Mouse (Mus musculus): ENCODE data around the gene Mgat4a.

Gene Mgat4a

GRCm38 (mm10) chr1:37495104-37495503 lies 45.7 kb downstream of the Mgat4a start:
- DNase-seq, result no peak

- no peak for DNase-seq
Measured at GRCm38 (mm10) chr1:37491672-37492071, 49.1 kb downstream of the Mgat4a start.

GRCm38 (mm10) chr1:37490691-37491212 lies 50.1 kb downstream of the Mgat4a start:
- DNase-seq, result no peak

GRCm38 (mm10) chr1:37488531-37488930 lies 52.3 kb downstream of the Mgat4a start:
- DNase-seq, result no peak

GRCm38 (mm10) chr1:37486994-37487393 lies 53.8 kb downstream of the Mgat4a start:
- no peak for DNase-seq

GRCm38 (mm10) chr1:37486439-37486838 lies 54.4 kb downstream of the Mgat4a start:
- DNase-seq, result no peak

GRCm38 (mm10) chr1:37484612-37485011 lies 56.2 kb downstream of the Mgat4a start:
- no peak for DNase-seq

- no peak for DNase-seq
Measured at GRCm38 (mm10) chr1:37481331-37481730, 59.5 kb downstream of the Mgat4a start.

- DNase-seq, result no peak
Measured at GRCm38 (mm10) chr1:37480731-37481130, 60.1 kb downstream of the Mgat4a start.

- DNase-seq, result no peak
Measured at GRCm38 (mm10) chr1:37479759-37480158, 61.1 kb downstream of the Mgat4a start.

GRCm38 (mm10) chr1:37479074-37479473 lies 61.7 kb downstream of the Mgat4a start:
- no peak for DNase-seq

GRCm38 (mm10) chr1:37478416-37478815 lies 62.4 kb downstream of the Mgat4a start:
- DNase-seq, result no peak

- DNase-seq, result no peak
Measured at GRCm38 (mm10) chr1:37477928-37478327, 62.9 kb downstream of the Mgat4a start.

GRCm38 (mm10) chr1:37477250-37477649 lies 63.6 kb downstream of the Mgat4a start:
- DNase-seq, result no peak

- DNase-seq, result no peak
Measured at GRCm38 (mm10) chr1:37475312-37475711, 65.5 kb downstream of the Mgat4a start.

- DNase-seq, result no peak
Measured at GRCm38 (mm10) chr1:37474634-37475190, 66.1 kb downstream of the Mgat4a start.

- no peak for DNase-seq
Measured at GRCm38 (mm10) chr1:37474046-37474445, 66.8 kb downstream of the Mgat4a start.

- no peak for DNase-seq
Measured at GRCm38 (mm10) chr1:37473251-37473650, 67.6 kb downstream of the Mgat4a start.

GRCm38 (mm10) chr1:37471179-37472148 lies 69.4 kb downstream of the Mgat4a start:
- DNase-seq, result no peak

GRCm38 (mm10) chr1:37469007-37469406 lies 71.8 kb downstream of the Mgat4a start:
- no peak for DNase-seq

GRCm38 (mm10) chr1:37467806-37468205 lies 73.0 kb downstream of the Mgat4a start:
- DNase-seq, result no peak

- DNase-seq, result no peak
Measured at GRCm38 (mm10) chr1:37466322-37466995, 74.4 kb downstream of the Mgat4a start.

- no peak for DNase-seq
Measured at GRCm38 (mm10) chr1:37464878-37465452, 75.9 kb downstream of the Mgat4a start.

All from kidney, postnatal 25 days (tissue).